Mouse (Mus musculus) stomach, embryonic 16.5 days (tissue): ENCODE data around the gene Foxn4. TPM values are rescaled to one million over a fixed set of nuclear protein-coding genes. Genes with fewer than 3 reads are reported as not detected.

Experiments
- ATAC-seq: fragments of 200-750 bp; cut with Nextera tagmentation; 2 replicates; pipeline ENCODE4 v1.8.0; 2017; ENCODE audit warnings: moderate number of reproducible peaks, moderate TSS enrichment; ENCODE audit not compliant: insufficient read depth, low FRiP score
- H3K27ac ChIP-seq: fragments of 300-500 bp; sonication (generic); 2 replicates; pipeline ENCODE4 v1.5.1; 2014; ENCODE audit warnings: low read length
- H3K27me3 ChIP-seq: fragments of 300-500 bp; sonication (generic); 2 replicates; pipeline ENCODE4 v1.6.1; 2014; ENCODE audit warnings: low read length, control low read depth, mixed read lengths; ENCODE audit not compliant: control insufficient read depth, insufficient read depth
- H3K36me3 ChIP-seq: fragments of 300-500 bp; sonication (generic); 2 replicates; pipeline ENCODE4 v1.6.1; 2014; ENCODE audit warnings: low read length; ENCODE audit not compliant: control insufficient read depth, insufficient read depth
- H3K4me1 ChIP-seq: fragments of 300-500 bp; sonication (generic); 2 replicates; pipeline ENCODE4 v1.6.1; 2014; ENCODE audit warnings: low read length, control low read depth, mixed read lengths; ENCODE audit not compliant: control insufficient read depth, insufficient read depth
- H3K4me2 ChIP-seq: fragments of 300-500 bp; sonication (generic); 2 replicates; pipeline ENCODE4 v1.6.1; 2014; ENCODE audit warnings: low read depth, low read length, mixed read lengths
- H3K4me3 ChIP-seq: fragments of 300-500 bp; sonication (generic); replicated peaks from 2 replicates; pipeline ENCODE4 v1.5.1; 2014; ENCODE audit warnings: mild to moderate bottlenecking, low read length
- H3K9ac ChIP-seq: fragments of 300-500 bp; sonication (generic); 2 replicates; pipeline ENCODE4 v1.6.1; 2014; ENCODE audit warnings: low read length
- H3K9me3 ChIP-seq: fragments of 300-500 bp; sonication (generic); replicated peaks from 2 replicates; pipeline ENCODE4 v1.6.1; 2016; ENCODE audit warnings: low read length, control low read depth; ENCODE audit not compliant: control insufficient read depth
- WGBS: fragments of 180-500 bp; shearing (Covaris S2); extraction: QIAGEN DNeasy Blood & Tissue Kit; methylation state at CpG from one replicate; pipeline ENCODE4 v1.1.7; 2014; 5-methylcytosine and 5-hydroxymethylcytosine counted together
- polyA plus RNA-seq: library from polyadenylated mRNA; unstranded; fragments of >200 nt; fragmentation: Nextera tagmentation; extraction: Ambion mirVana; gene quantifications from 2 replicates; pipeline ENCODE4 v1.2.1, GENCODE M21; 2015

Foxn4 gene
- polyA plus RNA-seq, 1 experiment from 2014 or later = 0.13 TPM

DNA sequence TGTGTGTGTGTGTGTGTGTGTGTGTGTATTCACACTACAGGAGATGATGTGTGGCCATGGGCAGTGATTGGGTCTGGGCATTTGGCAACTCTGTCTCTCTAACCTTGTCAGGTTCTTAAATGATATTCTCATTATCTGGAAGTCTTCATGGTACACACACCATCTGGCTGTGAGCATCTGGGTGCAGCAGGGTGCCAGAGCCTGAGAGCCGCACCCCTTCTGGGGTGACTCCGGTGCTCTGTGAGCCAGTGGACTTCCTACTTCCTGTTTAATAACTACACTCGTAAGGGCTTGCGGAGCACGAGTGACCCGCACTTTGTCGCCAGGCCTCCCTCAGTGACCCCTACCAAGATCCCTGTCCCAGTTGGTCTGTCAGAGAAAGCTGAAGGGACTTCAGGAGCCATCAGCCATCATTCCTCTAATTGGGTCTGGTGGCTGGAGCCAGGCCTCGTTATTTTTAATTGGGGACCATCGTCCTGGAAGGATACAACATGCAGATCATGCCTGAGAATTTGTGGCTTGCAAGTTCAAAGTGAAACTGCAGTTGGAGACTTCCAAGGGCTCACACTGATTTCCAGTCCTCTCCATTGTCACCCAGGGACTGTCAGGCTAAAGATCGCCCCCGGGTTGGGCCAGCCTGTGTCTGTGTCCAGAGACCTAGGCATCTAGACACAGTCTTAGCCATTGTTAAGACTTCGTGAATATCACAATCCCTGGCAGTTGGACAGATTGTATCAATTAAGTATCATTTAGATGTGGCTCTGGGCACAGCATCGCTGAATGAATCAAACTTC is 11.2 kb upstream of the Foxn4 start:
- H3K4me3 ChIP-seq = no peak overlapping the region
- H3K9me3 ChIP-seq = no peaks in the 10 kb centered on the region
- H3K27ac ChIP-seq = no peak overlapping the region
- no peaks in the 10 kb centered on the region for H3K4me1 ChIP-seq
- H3K9ac ChIP-seq = no peak overlapping the region
- H3K27me3 ChIP-seq = no peaks in the 10 kb centered on the region
- ATAC-seq = no peak
- no peak overlapping the region for H3K4me2 ChIP-seq
- H3K36me3 ChIP-seq = no peaks in the 10 kb centered on the region
- 77% methylated on average over 13 of the region's 13 CpGs for WGBS

DNA sequence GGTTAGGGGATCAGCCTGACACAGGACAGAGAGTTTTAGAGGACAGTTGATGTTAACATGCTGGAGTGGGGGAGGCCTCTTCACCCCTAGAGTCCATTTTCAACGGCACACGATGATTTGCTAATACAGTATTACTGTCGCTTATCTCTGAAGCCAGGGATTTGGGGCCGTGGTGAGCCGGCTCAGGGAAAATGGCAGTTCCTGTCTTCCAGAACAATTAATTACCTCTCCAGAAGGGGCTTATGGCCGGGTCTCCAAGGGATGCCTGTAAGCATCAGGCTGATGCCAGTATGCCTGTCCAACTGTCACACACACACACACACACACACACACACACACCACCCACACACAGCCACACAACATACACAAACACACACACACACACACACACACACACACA is 8.7 kb upstream of the Foxn4 start:
- no peak overlapping the region for H3K4me2 ChIP-seq
- WGBS = 30% methylated on average over 6 of the region's 6 CpGs
- ATAC-seq = no peak
- H3K9ac ChIP-seq = no peak overlapping the region
- no peak overlapping the region for H3K4me3 ChIP-seq
- no peak overlapping the region for H3K27ac ChIP-seq
- H3K4me1 ChIP-seq = no peaks in the 10 kb centered on the region
- peaks cover under 1% of the 10 kb centered on the region; the same call in 1 of the 2 replicates for H3K27me3 ChIP-seq
- no peaks in the 10 kb centered on the region for H3K9me3 ChIP-seq
- no peaks in the 10 kb centered on the region for H3K36me3 ChIP-seq

DNA sequence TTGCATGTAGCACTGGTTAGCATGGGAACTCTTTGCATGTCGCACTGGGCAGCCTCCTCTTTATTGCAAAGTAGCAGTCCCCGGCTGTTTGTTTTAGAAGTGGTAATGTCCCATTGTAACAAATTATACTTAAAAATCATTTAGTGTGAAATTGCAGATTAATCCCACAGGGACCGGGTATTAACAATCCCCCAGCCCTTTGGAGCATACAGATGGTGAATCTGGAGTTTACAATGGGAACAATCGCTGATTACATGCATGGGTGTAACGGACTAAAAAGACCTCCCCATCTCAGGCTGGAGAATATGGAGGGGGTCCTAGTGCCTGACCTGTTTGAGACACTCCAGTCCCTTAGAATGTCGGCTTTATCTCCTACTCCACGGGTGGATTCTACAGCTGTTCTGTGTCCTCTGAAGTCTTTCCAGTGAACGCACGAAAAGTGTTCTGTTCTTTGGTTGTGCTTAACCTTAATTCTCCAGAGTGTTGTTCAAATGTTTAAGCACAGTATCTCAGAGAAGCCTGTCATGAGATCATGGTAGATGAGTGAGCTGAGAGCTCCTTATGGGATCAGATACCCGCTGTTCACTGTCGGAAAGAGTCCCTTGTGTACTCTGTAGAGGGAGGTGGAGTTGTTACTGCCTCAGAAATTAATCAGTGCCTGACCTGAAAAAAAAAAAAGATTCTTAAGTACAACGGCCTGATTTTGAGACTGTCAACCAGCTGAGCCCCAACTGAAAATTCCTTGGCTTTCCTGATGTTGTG is 6.0 kb upstream of the Foxn4 start:
- no peak for ATAC-seq
- Histone ChIP-seq H3K36me3 (no peaks in the 10 kb centered on the region), H3K4me3 (no peak overlapping the region), H3K27ac (no peak overlapping the region), H3K27me3 (peaks cover 24% of the 10 kb centered on the region), H3K4me2 (no peak overlapping the region), H3K4me1 (no peaks in the 10 kb centered on the region), H3K9ac (no peak overlapping the region), H3K9me3 (no peaks in the 10 kb centered on the region)
- 41% methylated on average over 12 of the region's 12 CpGs for WGBS

- Histone ChIP-seq H3K9ac (no peak overlapping the region), H3K4me2 (no peak overlapping the region), H3K4me3 (no peak overlapping the region), H3K9me3 (no peaks in the 10 kb centered on the region), H3K27me3 (peaks cover 48% of the 10 kb centered on the region), H3K27ac (no peak overlapping the region), H3K4me1 (peaks cover 9% of the 10 kb centered on the region), H3K36me3 (no peaks in the 10 kb centered on the region)
- ATAC-seq = no peak
- 31% methylated on average over 16 of the region's 16 CpGs for WGBS
Measured at GRCm38 (mm10) chr5:114275991-114276390, 2.4 kb upstream of the Foxn4 start.

- Histone ChIP-seq H3K4me1 (peaks cover 9% of the 10 kb centered on the region), H3K9ac (no peak overlapping the region), H3K4me2 (no peak overlapping the region), H3K4me3 (no peak overlapping the region), H3K27me3 (peaks cover 48% of the 10 kb centered on the region), H3K36me3 (no peaks in the 10 kb centered on the region), H3K9me3 (no peaks in the 10 kb centered on the region), H3K27ac (no peak overlapping the region)
- no peak for ATAC-seq
- WGBS = 29% methylated on average over 8 of the region's 8 CpGs
Measured at GRCm38 (mm10) chr5:114275339-114275738, 1.7 kb upstream of the Foxn4 start.

- no peak overlapping the region for H3K27ac ChIP-seq
- ATAC-seq = no peak
- no peak overlapping the region for H3K4me2 ChIP-seq
- WGBS = 12% methylated on average over 12 of the region's 12 CpGs
- peaks cover 18% of the 10 kb centered on the region for H3K4me1 ChIP-seq
- no peaks in the 10 kb centered on the region for H3K9me3 ChIP-seq
- H3K4me3 ChIP-seq = no peak overlapping the region
- no peaks in the 10 kb centered on the region for H3K36me3 ChIP-seq
- peaks cover 29% of the 10 kb centered on the region for H3K27me3 ChIP-seq
- no peak overlapping the region for H3K9ac ChIP-seq
Measured at GRCm38 (mm10) chr5:114269984-114270383, 3.6 kb downstream of the Foxn4 start.

- H3K36me3 ChIP-seq = no peaks in the 10 kb centered on the region
- H3K4me3 ChIP-seq = no peak overlapping the region
- no peaks in the 10 kb centered on the region for H3K9me3 ChIP-seq
- WGBS = 62% methylated on average over 7 of the region's 7 CpGs
- no peak for ATAC-seq
- H3K4me1 ChIP-seq = peaks cover 18% of the 10 kb centered on the region
- no peak overlapping the region for H3K9ac ChIP-seq
- H3K27me3 ChIP-seq = peaks cover 24% of the 10 kb centered on the region
- no peak overlapping the region for H3K27ac ChIP-seq
- H3K4me2 ChIP-seq = no peak overlapping the region
Measured at GRCm38 (mm10) chr5:114269499-114269898, 4.1 kb downstream of the Foxn4 start.

- H3K27ac ChIP-seq = no peak overlapping the region
- 24% methylated on average over 7 of the region's 7 CpGs for WGBS
- H3K9me3 ChIP-seq = no peaks in the 10 kb centered on the region
- no peak overlapping the region for H3K9ac ChIP-seq
- peak; percentile 71; the same call in 1 of the 2 replicates for ATAC-seq
- H3K4me3 ChIP-seq = no peak overlapping the region
- no peaks in the 10 kb centered on the region for H3K36me3 ChIP-seq
- peaks cover 15% of the 10 kb centered on the region for H3K27me3 ChIP-seq
- 0 out of 2 replicates have a peak overlapping the region, but pooled peaks have one; percentile 7 for H3K4me2 ChIP-seq
- H3K4me1 ChIP-seq = peaks cover 16% of the 10 kb centered on the region
Measured at GRCm38 (mm10) chr5:114268646-114269045, 5.0 kb downstream of the Foxn4 start.

DNA sequence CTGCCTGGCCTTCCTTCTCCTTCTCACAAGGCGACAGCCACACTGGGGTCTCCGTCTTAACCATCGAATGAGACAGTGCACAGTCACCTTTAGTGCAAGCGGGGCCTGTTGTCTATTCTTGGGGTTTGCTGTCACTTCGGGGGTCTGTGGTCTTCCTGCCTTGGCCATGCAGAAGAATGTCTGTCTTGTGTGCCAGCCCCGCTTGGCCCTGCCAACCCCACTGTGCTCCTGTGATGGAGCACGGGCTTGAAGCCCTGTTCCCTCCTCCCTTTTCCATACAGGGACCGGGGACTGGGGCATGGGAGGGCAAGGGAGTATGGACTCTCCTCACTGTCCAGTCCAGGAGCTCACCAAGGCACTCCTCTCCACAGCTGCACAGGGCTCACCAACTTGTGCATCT is 8.8 kb downstream of the Foxn4 start:
- H3K4me2 ChIP-seq = no peak overlapping the region
- H3K27me3 ChIP-seq = no peaks in the 10 kb centered on the region; the same call in 1 of the 2 replicates
- no peak overlapping the region for H3K9ac ChIP-seq
- WGBS = 84% methylated on average over 8 of the region's 8 CpGs
- peaks cover 5% of the 10 kb centered on the region for H3K4me1 ChIP-seq
- H3K4me3 ChIP-seq = no peak overlapping the region
- ATAC-seq = no peak
- no peaks in the 10 kb centered on the region for H3K9me3 ChIP-seq
- H3K36me3 ChIP-seq = no peaks in the 10 kb centered on the region
- H3K27ac ChIP-seq = no peak overlapping the region
